Mouse (Mus musculus): ENCODE results near the gene Pm20d1. TPM values are rescaled to one million over a fixed set of nuclear protein-coding genes. Genes with fewer than 3 reads are reported as not detected.

Pm20d1 gene
- polyA plus RNA-seq, 1 experiment from 2014 or later: 5.7 TPM

DNA sequence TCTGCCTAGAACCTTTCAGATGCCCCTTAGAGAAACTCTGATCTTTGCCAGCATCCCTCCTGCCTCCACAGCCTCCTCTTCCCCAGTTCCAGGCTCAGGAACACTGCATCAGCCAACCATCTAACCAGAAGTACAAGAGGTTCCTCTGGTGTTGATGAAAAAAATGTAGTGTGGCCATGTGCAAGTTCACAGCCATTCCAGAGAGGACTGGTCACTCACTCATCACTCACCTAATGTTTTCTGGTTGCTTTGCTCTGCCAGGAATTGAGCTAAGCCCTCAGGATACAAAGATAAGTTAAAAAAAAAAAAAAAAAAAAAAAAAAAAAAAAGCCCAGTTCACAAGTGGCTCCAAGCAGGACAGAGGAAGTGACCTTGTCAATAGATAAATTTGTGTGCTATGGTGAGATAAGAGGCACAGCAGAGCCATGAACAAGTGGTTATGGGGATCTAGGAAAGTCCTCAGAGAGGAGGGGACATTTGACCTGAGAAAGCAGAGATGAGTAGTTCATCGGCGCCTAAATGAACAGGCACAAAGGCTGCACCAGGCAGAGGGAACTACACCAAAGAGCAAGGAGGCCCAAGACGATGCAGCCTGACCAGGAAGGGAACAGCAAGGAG is 42.9 kb upstream of the Pm20d1 start:
- no peak for ATAC-seq (replicated peaks; ENCODE audit: low FRiP score, low read depth)
- Histone ChIP-seq H3K27ac (no peak overlapping the region), H3K9me3 (replicated peaks; ENCODE audit: low read length) (no peaks in the 10 kb centered on the region), H3K36me3 (ENCODE audit: insufficient read depth, low read length) (no peaks in the 10 kb centered on the region), H3K9ac (ENCODE audit: low read depth, low read length) (no peak overlapping the region), H3K27me3 (ENCODE audit: insufficient read depth, low read length) (no peaks in the 10 kb centered on the region), H3K4me1 (replicated peaks; ENCODE audit: insufficient read depth, low read length) (no peaks in the 10 kb centered on the region), H3K4me3 (replicated peaks; ENCODE audit: low read depth, low read length) (no peak overlapping the region), H3K4me2 (ENCODE audit: low read length) (no peak overlapping the region)
- no peak for DNase-seq (ENCODE audit: low spot score)
- TF ChIP-seq CTCF (IDR thresholded peaks at IDR 0.05; ENCODE audit: low read depth): no peak
- WGBS: 69% methylated on average over 3 of the region's 3 CpGs

DNA sequence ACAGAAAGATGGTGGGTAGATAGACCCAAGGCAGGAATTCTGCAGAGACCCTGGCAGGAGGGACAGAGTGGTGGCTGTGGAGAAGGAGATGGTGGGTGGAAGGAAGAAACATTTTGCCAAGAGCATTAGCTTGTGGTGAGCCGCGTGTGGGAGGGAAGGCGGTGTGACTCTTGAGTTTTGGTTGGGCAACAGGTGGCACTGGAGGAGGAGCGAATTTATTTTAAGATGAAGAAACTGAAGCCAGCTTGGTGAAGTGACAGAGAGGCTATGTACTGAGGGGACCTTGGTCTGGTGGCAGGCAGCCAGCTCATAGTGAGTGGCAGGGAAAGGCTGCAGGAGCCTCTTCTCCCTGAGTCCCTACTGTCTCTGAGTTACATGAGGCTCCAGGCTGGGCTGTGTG is 42.3 kb upstream of the Pm20d1 start:
- Histone ChIP-seq H3K4me2 (ENCODE audit: low read length) (no peak overlapping the region), H3K4me1 (replicated peaks; ENCODE audit: insufficient read depth, low read length) (no peaks in the 10 kb centered on the region), H3K27ac (no peak overlapping the region), H3K4me3 (replicated peaks; ENCODE audit: low read depth, low read length) (no peak overlapping the region), H3K9me3 (replicated peaks; ENCODE audit: low read length) (no peaks in the 10 kb centered on the region), H3K36me3 (ENCODE audit: insufficient read depth, low read length) (no peaks in the 10 kb centered on the region), H3K27me3 (ENCODE audit: insufficient read depth, low read length) (no peaks in the 10 kb centered on the region), H3K9ac (ENCODE audit: low read depth, low read length) (no peak overlapping the region)
- WGBS: 83% methylated on average over 4 of the region's 4 CpGs
- no peak for TF ChIP-seq CTCF (IDR thresholded peaks at IDR 0.05; ENCODE audit: low read depth)
- DNase-seq (ENCODE audit: low spot score) (no peak), ATAC-seq (replicated peaks; ENCODE audit: low FRiP score, low read depth) (no peak)

DNA sequence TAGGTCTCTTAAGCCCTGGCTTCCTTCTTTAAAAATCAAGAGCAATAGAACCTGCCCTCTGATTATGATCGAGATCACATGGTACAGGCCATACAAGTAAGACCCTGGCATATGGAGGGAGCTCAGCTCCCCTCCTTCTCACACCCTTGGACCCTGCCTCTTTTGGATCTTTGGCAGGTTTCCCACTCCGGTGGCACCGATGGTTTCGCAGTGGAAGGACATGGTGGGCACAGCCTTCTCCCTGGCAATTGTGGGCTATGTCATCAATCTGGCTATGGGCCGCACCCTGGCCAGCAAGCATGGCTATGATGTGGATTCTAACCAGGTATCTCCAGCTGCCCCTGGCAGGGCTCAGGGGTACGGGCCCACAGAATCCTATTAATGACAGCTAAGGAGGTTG is 40.0 kb upstream of the Pm20d1 start:
- DNase-seq (ENCODE audit: low spot score): no peak
- no peak for TF ChIP-seq CTCF (IDR thresholded peaks at IDR 0.05; ENCODE audit: low read depth)
- Histone ChIP-seq H3K36me3 (ENCODE audit: insufficient read depth, low read length) (no peaks in the 10 kb centered on the region), H3K4me2 (ENCODE audit: low read length) (no peak overlapping the region), H3K27me3 (ENCODE audit: insufficient read depth, low read length) (no peaks in the 10 kb centered on the region), H3K9ac (ENCODE audit: low read depth, low read length) (no peak overlapping the region), H3K4me1 (replicated peaks; ENCODE audit: insufficient read depth, low read length) (no peaks in the 10 kb centered on the region), H3K9me3 (replicated peaks; ENCODE audit: low read length) (no peaks in the 10 kb centered on the region), H3K27ac (no peak overlapping the region), H3K4me3 (replicated peaks; ENCODE audit: low read depth, low read length) (no peak overlapping the region)
- WGBS: 93% methylated on average over 6 of the region's 6 CpGs
- no peak for ATAC-seq (replicated peaks; ENCODE audit: low FRiP score, low read depth)

DNA sequence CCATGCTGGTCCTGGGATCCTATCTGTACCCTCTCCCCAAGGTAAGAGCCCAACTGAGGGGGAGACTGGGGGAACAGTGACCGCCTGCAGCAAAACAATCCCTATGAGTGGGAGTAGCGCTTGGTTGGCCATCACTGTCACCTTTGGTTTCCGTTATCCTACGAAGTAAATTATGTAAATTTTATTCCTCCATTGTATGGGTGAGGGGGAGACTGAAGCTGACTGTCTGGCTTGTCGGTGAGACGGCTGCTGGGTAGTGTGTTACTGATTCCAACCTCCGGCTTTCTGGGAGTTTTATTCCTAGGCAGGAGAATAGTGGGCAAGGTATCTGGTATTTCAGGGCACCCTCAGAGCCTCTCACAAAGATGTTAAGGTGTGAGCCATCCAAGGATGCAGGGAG is 38.4 kb upstream of the Pm20d1 start:
- WGBS: 49% methylated on average over 7 of the region's 7 CpGs
- no peak overlapping the region for H3K27ac ChIP-seq
- H3K9ac ChIP-seq (ENCODE audit: low read depth, low read length): no peak overlapping the region
- no peak for TF ChIP-seq CTCF (IDR thresholded peaks at IDR 0.05; ENCODE audit: low read depth)
- no peak overlapping the region for H3K4me3 ChIP-seq (replicated peaks; ENCODE audit: low read depth, low read length)
- no peaks in the 10 kb centered on the region for H3K4me1 ChIP-seq (replicated peaks; ENCODE audit: insufficient read depth, low read length)
- DNase-seq (ENCODE audit: low spot score) (no peak), ATAC-seq (replicated peaks; ENCODE audit: low FRiP score, low read depth) (no peak)
- no peak overlapping the region for H3K4me2 ChIP-seq (ENCODE audit: low read length)
- H3K27me3 ChIP-seq (ENCODE audit: insufficient read depth, low read length): no peaks in the 10 kb centered on the region
- no peaks in the 10 kb centered on the region for H3K36me3 ChIP-seq (ENCODE audit: insufficient read depth, low read length)
- H3K9me3 ChIP-seq (replicated peaks; ENCODE audit: low read length): no peaks in the 10 kb centered on the region

DNA sequence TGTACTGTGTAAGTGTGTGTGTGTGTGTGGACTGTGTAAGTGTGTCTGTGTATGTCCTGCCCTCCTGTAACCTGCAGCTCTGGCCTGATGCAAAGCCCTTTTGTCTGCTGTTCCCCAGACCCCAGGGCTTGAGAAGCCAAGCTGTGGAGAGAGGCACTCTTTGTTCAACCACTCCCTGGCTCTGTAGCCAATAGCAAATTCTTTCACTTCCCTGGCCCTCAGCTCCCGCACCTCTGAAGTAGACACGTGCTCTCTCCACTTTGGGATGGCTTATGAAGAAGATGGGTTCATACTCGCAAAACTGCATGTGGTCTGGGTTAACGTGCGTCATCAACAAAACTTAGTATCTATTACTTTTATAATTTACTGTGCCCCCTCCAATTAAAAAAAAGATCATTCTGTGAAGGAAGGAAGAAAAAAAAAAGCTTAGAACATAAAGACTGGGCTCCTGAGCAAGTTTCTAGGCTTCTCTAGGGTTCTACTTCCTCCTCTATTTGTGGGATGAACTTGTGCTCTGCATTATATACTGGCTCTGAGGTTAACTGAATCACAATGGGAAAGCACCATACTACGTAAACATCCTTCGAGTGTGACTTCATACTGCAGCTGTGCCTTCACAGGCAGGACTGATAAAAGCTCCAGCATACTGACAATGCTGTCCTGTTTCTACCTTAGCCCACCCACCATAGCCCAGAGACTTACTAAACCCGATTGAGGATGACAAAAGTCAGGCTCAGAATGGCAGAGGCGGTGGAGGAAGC is 37.3 kb upstream of the Pm20d1 start:
- Histone ChIP-seq H3K27ac (no peak overlapping the region), H3K9ac (ENCODE audit: low read depth, low read length) (no peak overlapping the region), H3K9me3 (replicated peaks; ENCODE audit: low read length) (no peaks in the 10 kb centered on the region), H3K27me3 (ENCODE audit: insufficient read depth, low read length) (no peaks in the 10 kb centered on the region), H3K4me2 (ENCODE audit: low read length) (no peak overlapping the region), H3K4me3 (replicated peaks; ENCODE audit: low read depth, low read length) (no peak overlapping the region), H3K36me3 (ENCODE audit: insufficient read depth, low read length) (no peaks in the 10 kb centered on the region), H3K4me1 (replicated peaks; ENCODE audit: insufficient read depth, low read length) (no peaks in the 10 kb centered on the region)
- no peak for TF ChIP-seq CTCF (IDR thresholded peaks at IDR 0.05; ENCODE audit: low read depth)
- no peak for ATAC-seq (replicated peaks; ENCODE audit: low FRiP score, low read depth)
- no peak for DNase-seq (ENCODE audit: low spot score)
- 73% methylated on average over 9 of the region's 9 CpGs for WGBS

DNA sequence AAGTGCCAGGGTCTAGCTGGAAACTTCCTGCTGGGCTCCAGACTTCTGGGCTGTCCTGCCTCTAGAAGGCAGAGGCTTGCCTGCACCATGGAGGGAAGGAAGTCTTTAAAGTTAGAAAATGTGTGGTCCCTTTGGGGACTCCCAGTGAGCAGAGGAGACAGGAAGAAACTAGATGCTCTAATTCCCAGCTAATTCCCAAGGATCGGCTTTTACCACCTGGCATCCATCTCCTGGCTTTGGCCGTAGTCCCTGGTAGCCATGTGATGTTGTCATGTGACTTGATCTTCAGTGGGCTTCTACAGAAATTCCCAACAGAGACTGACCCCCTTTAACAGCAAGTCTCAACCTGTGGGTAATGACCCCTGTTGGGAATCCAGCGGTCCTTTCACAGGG is 36.8 kb upstream of the Pm20d1 start:
- DNase-seq (ENCODE audit: low spot score): no peak
- H3K9me3 ChIP-seq (replicated peaks; ENCODE audit: low read length): no peaks in the 10 kb centered on the region
- no peaks in the 10 kb centered on the region for H3K4me1 ChIP-seq (replicated peaks; ENCODE audit: insufficient read depth, low read length)
- H3K4me2 ChIP-seq (ENCODE audit: low read length): no peak overlapping the region
- TF ChIP-seq CTCF (IDR thresholded peaks at IDR 0.05; ENCODE audit: low read depth): no peak
- H3K27me3 ChIP-seq (ENCODE audit: insufficient read depth, low read length): no peaks in the 10 kb centered on the region
- H3K4me3 ChIP-seq (replicated peaks; ENCODE audit: low read depth, low read length): no peak overlapping the region
- no peak overlapping the region for H3K9ac ChIP-seq (ENCODE audit: low read depth, low read length)
- 79% methylated on average over 3 of the region's 3 CpGs for WGBS
- no peak for ATAC-seq (replicated peaks; ENCODE audit: low FRiP score, low read depth)
- H3K27ac ChIP-seq: no peak overlapping the region
- H3K36me3 ChIP-seq (ENCODE audit: insufficient read depth, low read length): no peaks in the 10 kb centered on the region
